Mouse (Mus musculus) CD4-positive, CD25-positive, alpha-beta regulatory T cell, adult 2 months (primary cell): ENCODE measurements around the gene Ndufa8.

Source experiments
- DNase-seq: peaks from one replicate; pipeline ENCODE4 v3.0.0-alpha.2; 2012; ENCODE audit warnings: low read depth, low spot score

Ndufa8 gene

DNA sequence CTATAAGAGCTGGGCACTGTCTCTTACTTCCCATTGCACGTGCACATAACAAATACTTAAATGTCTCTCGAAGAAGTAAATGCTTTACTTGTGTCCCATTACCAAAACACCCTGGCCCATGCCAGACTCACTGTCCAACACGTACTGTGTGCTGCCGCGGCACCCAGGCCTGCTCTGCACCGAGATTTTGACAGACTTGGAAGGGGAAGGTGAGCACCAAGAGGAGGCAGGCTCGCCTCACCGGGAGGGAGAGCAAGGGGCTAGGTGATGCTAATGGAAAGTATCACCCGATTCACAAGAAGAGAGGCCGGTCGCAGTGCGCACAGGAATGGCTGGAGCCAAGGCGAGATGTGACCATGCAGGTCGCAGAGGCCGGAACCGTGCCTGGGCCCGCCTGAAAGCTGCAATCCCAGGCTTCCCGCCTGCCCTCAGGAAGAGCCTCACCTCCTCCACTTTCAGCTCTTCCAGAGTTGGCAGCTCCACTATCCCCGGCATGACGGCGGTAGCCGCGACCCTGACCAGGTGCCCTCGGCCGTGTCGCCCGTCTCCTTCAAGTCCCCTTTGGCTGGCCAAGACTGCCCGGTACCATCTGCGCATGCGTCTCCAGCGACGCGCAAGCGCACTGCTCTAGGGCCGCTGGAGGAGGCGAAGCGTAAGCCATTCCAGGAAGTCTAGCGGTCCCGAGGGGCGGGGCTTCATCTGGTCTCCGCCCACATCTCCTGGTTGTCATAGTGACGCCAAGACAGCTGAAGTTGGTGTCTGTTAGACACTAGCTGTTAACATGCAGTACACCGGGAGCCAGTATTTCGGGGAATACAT, at the start of gene Ndufa8, which contains the start of gene Morn5:
Gene Ndufa8, minus strand, starts transcription at position 659 of the 819 bp plus-strand sequence.
Gene Morn5, plus strand, starts transcription at position 711 of the 819 bp plus-strand sequence.
- DNase-seq = peak; percentile 97

DNA sequence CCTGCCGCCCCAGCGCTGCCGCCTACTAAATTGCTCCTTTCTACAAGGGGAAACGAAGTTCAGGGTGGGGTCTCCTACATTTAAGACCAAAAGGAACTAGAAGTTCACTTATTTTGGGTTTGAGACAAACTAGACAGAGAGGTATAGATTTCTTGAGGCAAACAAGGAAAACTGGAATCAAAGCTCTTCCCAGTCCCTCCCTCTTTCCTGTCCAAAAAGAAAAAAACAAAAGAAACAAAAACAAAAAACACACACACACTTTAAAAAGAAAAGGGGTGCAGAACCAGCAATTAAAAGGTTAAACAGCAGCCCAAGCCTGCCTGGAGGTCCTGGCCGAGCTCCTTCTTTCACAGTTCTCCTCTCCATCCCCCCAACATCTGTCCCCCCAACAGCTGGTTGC, 48.8 kb upstream of the Ndufa8 start:
- no peak for DNase-seq

DNA sequence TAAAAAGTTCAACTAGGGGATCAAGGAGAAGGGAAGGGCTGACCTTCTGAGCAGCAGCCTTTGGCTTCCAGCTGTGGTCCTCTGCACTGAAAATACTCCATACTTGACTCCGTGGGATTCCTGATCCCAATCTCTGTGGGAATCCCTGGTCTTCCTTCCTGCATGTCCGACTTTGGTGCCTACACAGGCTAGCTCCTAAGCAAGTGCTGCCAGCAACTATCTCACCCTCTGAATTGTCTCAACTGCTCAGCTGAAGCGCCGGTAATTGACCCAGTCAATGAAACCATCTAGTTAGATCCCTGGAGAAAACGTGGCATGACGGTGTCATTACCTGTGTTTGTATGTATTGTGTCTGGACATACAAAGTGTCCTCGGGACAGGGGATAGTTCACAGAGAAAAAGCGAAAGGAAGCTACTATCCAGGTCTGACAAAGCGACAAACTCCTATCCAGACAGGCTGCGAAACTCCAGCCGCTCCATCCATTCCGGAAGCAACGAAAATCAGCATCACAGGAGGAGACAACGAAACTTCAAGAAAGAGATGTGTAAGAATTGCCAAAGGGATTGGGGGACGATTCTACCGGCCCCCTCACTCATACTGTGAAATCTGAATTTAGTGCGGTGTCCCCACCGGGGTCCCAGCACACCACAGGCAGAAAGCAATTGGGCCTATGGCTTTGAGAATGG, 48.1 kb upstream of the Ndufa8 start:
- no peak for DNase-seq

DNA sequence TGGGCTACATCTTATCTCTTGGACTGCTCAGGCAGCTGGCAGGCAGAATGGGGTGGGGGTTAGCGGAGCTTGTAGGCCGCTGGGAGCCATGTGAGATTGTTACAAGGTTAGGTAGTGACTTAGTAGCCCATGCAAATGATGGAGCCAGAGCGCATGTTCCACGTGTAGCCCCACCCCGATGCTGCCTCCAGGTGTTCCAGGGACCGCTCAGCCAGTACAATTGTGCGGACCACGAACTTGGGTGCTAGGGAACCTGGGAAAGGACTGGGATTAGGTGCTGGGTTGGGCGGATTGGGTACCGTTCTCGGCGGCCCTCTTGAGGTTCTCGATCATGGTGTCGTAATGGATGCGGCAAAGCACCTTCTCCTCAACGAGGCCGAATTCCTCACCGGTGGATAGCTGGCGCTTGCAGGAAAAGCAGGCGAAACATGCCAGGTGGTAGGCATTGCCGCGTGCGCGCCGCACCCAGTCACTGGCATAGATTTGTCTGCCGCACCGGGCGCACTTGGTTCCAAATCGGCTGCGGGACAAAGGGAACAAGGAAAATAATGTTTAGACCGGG, 44.8 kb upstream of the Ndufa8 start:
- DNase-seq = no peak

DNA sequence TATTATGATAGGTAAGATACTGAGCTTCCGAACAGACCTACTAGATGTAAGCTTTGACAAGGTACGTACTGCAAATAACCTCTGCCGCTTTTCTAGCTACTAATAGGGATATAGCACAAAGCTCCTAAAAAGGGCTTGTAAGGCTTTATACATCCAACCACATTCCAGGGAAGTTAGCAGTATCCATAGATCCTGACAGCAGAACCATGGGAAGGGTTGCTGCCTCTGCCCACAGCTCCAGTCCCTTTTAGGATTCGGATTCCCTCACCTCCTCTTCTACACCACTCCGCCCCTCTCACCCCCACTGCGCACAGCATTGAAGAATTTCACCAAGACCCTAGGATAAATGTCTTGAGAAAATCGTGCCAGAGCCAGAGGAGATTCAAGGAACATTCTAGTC, 44.1 kb upstream of the Ndufa8 start:
- DNase-seq = no peak

DNA sequence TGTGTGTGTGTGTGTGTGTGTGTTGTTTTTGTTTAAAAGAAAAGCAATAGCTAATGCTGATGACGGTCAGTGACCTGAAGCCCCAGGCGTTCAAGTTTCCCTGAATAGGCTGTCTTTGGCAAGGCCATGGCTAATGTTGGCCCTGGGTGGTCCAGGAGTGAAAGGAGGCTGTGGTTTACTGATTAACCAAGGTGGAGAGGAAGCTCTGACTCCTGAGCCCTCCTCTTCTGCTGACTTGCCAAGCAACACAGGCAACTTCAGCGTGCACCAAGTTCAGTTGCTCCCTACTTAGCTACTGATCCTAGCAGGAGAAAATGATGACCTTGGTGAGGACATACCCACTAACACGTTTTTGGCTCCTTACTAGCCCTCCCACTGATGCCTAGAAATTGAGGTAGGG, 43.5 kb upstream of the Ndufa8 start:
- no peak for DNase-seq

DNA sequence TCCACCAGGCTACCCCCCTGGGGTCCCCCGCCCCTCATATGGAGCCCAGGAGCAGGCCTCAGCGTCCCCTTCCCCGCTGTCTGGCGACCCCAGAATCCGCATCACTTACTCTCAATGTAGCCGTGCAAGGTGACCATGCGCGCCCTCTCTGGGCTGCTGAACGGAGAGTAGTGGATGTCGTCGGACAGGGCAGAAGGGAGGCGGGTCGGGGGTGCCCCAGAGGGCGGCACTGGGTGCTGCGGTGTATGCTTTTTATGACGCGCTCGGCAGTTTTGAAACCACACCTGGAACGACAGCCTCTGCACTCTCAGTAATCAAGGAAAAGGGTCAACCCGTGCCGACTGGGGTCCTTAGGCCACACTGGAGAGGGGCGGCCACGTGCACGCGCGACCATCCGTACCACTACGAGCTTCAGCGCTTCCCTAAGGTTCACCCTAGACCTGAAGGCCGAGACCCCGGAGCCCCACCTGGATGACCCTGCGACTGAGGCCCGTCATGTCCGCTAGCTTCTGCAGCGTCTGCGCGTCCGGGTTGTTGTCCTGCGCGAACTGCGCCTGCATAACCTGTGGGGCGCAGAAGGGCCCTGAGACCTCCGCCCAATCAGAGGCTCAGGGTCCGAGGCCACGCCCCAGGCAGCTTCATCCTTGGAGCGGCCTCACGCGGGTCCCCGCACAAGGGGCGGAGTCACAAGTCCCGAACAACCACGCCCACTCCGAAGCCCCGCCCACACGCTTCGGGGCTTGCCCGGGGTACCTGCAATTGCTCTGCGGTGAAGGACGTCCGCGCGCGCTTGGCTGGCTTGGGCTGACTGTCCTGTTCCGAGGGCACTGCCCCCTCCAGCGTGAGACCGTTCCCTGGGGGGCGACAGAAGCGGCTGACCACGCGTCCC, 41.9 kb upstream of the Ndufa8 start:
- DNase-seq = peak; percentile 61

DNA sequence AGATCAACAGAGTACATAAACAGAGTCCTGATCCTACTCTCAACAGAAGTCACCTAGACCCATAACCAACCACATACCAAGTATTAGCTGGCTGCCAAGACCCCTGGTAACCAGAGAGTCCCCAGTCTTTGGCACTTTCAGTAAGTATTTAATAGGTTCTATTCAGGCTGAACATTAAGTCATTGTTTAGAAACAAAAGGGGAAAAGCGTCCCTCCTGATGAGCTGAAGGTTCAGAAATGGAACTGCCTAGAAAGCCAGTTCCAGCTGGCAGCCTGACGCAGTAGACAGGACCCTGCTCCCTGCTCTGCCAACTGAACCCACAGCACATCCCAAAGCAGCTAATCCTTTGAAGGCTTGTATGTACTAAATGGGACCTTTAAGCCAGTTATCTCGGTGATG, 40.0 kb upstream of the Ndufa8 start:
- no peak for DNase-seq

DNA sequence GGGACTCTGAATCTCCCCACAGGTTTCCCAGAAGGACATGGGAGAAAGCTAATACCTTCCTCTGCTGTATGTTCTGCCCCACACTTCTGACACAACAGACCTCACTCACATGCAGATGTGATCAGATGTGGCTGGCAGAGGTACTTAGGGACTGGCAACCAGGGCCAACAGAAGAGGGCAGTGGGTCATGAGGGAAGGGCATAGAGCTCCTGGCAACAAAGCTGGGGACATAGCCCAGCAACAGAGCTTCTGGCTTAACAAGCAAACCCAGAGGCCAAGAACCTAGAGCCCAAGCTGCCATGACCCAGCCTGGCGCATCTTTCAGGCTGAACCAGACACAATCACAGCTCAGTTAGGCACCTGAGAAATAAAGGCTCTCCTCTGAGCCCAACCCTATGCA, 35.8 kb upstream of the Ndufa8 start:
- no peak for DNase-seq

DNA sequence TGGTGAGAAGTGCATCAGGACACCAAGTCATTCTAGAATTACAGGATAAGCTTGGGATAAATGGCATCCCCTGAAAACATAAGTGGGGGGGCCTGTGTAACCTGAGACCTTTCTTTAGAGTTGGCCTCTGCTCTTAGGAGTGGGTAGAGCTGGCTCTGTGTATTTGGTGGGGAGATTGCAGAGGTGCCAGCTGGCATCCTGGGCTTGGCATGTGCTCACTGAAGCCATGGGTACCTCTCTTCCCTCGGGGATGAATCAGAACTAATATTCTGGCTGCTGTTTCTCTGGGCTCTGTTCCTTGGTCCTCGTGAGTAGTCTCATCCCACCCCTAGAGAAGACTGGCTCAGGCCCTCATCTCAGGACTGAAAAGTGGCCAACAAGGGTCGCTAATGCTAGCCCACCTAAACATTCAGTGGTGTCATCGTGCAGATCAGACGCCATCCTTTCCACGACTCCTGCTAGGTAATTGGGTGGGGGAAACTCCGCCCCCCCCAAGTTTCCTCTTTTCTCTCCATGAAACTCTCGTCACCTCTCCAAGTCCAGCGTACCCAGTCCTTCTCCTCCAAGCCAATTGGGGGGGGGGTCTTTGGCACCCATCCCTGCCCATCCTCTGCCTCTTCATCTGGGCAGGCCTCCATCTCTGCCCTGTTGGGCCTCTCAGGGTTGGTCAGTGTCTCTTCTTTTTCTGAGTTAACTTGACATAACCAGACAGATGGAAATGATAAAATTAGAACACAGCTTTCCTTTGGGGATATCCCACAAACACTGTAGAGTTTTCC, 33.8 kb upstream of the Ndufa8 start:
- DNase-seq = no peak

DNA sequence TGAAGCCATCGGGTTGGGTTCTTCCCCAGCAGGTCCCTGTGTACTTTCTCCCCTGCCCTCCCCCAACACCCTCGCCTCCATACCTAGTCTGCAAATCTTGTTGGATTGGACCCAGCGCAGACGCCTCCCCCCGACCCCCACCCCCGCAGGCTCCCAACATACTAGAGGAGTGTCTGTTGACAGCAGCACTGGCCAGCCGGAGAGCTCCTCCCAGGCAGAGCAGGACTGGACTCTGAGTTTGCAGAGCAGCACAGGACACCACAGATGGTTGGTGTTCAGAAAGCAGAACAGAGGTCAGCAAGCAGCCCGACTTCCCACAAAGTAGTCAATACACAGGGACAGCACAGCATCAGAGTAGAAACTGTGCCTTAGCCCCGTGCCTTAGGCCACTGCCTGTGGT, 32.2 kb upstream of the Ndufa8 start:
- no peak for DNase-seq

DNA sequence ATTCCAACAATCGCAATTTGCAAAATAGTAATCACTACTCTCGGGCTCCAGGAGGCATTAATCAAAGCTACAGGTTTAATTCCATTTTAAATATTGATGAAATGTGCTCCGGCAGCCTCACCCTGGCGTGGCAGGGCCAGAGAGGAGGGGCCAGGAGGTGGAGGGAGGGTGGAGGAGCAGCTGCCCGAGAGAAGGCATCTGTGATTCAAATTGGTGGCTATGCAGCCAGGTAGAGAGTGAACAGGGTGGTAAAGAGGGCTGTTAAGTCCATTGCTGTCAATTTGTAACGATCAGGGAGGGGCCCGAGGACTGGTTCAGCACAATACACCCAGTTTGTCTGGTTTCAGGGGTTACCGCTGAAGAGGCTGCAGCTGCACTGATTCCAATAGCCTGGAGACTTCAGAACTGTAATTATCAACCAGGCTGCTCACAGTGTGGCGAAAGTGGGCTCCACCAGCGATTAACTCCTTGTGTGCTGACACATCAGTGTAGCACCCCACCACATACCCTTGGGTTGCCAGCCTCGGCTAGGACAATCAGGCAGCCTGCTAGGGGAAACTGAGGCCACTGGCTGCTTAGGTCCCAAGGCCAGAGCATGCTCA, 28.1 kb upstream of the Ndufa8 start:
- no peak for DNase-seq

DNA sequence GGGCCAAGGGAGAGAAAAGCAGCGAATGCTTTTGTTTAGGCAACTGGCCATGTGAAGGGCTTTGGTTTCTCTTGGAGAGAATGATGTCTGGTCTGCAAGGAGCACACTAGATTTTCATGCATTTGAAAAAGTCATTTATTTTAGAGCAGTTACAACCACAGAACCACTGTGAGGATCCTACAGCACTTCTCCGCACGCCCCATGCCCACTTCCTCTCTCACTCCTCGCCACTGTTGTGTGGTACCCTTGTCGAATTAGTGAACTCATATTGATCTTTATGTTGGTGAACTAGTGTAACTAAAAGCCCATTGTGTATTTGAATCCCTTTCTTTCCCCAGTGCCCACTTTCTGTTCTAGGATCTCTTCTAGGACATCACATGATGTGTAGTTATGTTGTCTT, 26.0 kb upstream of the Ndufa8 start:
- DNase-seq = no peak

DNA sequence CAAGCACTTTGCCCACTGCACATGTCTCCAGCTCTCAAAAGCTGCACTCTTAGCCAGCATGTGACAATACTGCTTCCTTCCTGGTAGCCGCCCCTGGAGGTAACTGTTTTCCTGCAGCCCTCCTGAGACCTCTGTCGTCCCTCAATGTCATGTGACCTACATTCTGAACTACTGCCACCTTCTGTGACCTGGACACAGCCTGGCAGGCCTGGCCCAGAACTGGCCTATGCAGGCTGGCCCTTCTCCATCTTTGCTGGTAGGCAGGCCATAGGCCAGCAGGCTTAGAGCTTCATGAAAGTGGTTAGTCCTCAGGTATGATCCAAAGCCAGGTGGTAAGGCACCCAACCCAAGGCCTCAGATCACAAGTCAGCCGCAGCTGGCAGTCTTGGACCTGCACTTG, 24.6 kb upstream of the Ndufa8 start:
- no peak for DNase-seq

DNA sequence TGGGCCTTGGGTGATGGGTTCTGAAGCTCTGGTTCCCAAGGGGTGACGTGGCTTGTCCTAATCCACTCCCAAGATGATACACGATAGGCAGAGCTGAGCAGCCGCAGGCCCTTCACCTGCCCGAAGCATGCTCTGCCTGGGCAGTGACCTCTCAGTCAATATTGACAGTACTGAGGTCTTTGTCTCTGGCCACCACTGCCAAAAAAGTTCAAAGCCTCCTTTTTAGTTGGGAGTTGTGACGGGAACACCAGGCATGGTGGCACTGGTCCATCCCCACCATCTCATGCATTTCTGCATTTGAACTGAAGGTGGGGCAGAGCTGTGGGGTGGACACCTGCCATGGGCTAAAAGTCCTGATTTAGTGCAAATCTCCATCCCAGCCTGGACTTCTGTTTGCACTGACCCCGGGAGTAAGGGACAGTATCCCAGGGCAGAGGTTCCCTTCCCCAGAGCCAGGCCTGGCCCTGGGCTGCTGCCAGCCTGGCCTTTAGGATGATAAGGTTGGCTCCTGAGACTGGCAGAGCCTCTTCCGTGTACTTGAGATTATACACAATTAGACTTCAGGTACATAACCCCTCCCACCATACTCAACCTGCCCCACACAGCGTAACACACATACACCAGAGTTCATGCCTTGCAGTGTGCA, 22.6 kb upstream of the Ndufa8 start:
- no peak for DNase-seq

DNA sequence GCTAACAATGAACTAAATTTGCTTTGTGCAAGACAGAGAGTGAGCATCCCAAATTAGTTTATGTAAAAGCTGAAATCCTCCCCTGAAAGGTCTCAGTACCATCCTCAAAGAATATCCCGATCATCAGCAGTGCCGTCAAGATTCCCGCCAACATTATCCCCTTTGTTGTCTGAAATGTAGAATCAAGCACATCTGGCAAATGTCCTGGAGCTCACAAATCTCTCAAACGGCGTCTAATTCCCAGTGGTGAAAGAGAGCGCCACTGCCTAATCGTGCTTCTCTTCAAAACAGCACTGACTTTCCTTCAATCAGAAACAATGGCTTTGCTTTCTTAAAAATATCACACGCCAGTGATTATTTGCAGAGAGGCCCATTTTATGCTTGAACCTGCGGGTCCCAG, 17.9 kb upstream of the Ndufa8 start:
- no peak for DNase-seq

DNA sequence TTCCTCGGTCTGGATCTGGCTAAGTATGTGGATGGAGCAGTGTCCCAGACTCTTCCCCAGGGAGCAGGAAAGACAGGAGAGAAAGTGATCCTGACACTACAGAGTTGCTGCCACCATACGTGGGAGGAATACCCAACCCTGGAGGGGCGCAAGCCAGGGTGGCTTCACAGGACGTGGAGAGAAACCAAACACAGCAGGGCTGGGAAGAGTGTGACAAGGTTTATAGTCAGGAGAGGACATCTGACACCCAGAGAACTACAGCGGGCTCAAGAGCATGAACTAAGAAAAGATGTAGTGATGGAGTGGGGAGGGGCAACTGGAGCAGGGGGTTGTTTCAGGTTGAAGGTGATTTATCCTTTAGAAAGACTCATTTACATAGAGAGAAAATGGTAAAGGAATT, 12.2 kb upstream of the Ndufa8 start:
- no peak for DNase-seq

DNA sequence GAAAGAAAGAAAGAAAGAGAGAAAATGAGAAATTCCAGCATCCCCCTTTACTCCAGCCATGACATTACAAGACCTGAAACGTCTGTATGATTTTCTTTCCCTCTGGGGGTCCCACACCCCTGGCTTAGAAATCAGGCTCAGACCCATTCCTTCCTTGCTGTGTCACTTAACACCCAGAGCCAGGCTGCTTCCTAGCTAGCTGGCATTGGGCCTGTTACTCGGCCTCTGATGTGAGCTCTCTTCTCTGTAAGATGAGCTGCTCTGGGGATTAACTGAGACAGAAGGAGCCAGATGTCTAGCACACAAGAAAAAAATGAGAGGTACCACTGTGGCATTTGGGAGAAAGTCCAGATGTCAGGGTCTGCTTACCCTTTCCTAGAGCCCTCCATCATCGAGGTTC, 7.0 kb upstream of the Ndufa8 start:
- no peak for DNase-seq

DNA sequence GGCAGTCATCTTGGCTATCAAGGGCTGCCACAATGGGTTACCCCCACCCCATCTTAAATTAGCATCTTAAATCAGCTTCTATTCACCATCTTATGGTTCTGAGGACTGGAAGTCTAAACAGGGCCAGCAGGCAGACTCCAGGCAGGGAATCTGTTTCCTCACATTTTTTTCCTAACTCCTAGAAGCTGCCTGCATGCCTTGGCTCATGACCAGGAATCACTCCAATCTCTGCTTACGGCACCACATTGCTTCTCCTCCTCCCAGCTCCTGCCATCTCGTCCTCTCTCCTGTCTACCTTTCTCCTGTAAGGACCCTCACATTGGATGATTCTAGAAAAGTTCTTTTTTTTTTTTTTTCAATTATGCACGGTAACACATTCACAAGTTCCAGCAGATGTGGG, 4.0 kb upstream of the Ndufa8 start:
- DNase-seq = no peak

DNA sequence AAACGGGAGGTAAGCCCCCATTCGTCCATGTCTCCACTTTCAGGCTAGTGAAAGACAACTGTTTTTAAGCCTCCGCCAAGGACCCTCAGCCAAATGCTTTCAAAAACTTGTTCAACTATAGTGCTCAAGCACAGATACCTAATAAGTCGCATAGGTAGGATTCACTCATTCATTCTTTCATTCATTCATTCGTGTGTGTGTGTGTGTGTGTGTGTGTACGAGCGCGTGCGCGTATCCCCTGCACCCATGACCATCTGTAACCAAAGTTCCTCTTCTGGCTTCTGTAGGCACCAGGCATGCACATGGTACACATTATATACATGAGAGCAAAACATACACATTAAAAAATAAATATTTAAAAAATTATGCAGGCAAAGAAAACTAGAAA, 355 bp upstream of the Ndufa8 start:
- DNase-seq = no peak
